Mouse (Mus musculus) lung, embryonic 15.5 days (tissue): ENCODE measurements around the gene Swsap1. TPM values are rescaled to one million over a fixed set of nuclear protein-coding genes. Genes with fewer than 3 reads are reported as not detected.

Experiments used
- ATAC-seq: fragments of 200-750 bp; cut with Nextera tagmentation; 2 replicates; pipeline ENCODE4 v1.8.0; 2017; ENCODE audit warnings: moderate number of reproducible peaks, borderline replicate concordance; ENCODE audit not compliant: low FRiP score, low TSS enrichment; ENCODE audit errors: extremely low read depth
- H3K27ac ChIP-seq: fragments of 300-500 bp; sonication (generic); 2 replicates; pipeline ENCODE4 v1.5.1; 2015; ENCODE audit warnings: moderate library complexity, mild to moderate bottlenecking, inconsistent platforms
- H3K27me3 ChIP-seq: fragments of 300-500 bp; sonication (generic); 2 replicates; pipeline ENCODE4 v1.6.1; 2015; ENCODE audit warnings: inconsistent platforms
- H3K36me3 ChIP-seq: fragments of 300-500 bp; sonication (generic); 2 replicates; pipeline ENCODE4 v1.6.1; 2015; ENCODE audit warnings: inconsistent platforms
- H3K4me1 ChIP-seq: fragments of 300-500 bp; sonication (generic); 2 replicates; pipeline ENCODE4 v1.6.1; 2015; ENCODE audit warnings: inconsistent platforms
- H3K4me2 ChIP-seq: fragments of 300-500 bp; sonication (generic); 2 replicates; pipeline ENCODE4 v1.6.1; 2015; ENCODE audit warnings: inconsistent platforms, mild to moderate bottlenecking, moderate library complexity
- H3K4me3 ChIP-seq: fragments of 300-500 bp; sonication (generic); 2 replicates; pipeline ENCODE4 v1.5.1; 2015; ENCODE audit warnings: mild to moderate bottlenecking, inconsistent platforms
- H3K9ac ChIP-seq: fragments of 300-500 bp; sonication (generic); 2 replicates; pipeline ENCODE4 v1.6.1; 2015; ENCODE audit warnings: inconsistent platforms
- H3K9me3 ChIP-seq: fragments of 300-500 bp; sonication (generic); 2 replicates; pipeline ENCODE4 v1.6.1; 2016; ENCODE audit warnings: inconsistent platforms
- WGBS: fragments of 180-500 bp; shearing (Covaris S2); methylation state at CpG from one replicate; pipeline ENCODE4 v1.1.7; 2015; 5-methylcytosine and 5-hydroxymethylcytosine counted together
- polyA plus RNA-seq: library from polyadenylated mRNA; unstranded; fragments of >200 nt; fragmentation: Nextera tagmentation; extraction: Ambion mirVana; gene quantifications from 2 replicates; pipeline ENCODE4 v1.2.1, GENCODE M21; 2015

Swsap1 gene
- polyA plus RNA-seq, 1 experiment from 2014 or later: 6.5 TPM

DNA sequence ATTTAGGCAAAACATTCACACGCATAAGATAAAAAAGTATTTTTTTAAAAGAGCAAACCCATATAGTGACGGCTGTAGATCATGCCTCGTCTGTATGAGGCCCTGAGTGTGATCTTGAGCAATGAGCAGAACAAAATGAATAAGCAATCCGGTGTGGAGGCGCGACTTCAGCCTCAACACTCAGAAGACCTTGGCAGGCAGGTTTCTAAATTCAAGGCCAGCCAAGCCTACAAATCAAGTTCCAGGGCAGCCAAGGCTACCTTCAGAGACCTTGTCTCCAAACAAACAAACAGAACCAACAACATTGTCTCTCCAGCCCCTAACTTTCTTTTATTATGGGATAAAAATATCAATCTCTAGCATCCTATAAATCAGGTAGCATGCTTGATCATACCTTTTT lies 44.7 kb downstream of the Swsap1 start:
- H3K36me3 ChIP-seq: peaks cover 14% of the 10 kb centered on the region
- ATAC-seq: no peak
- H3K4me1 ChIP-seq: peaks cover 25% of the 10 kb centered on the region
- H3K27me3 ChIP-seq: no peaks in the 10 kb centered on the region
- WGBS: 86% methylated on average over 6 of the region's 6 CpGs
- no peak overlapping the region for H3K4me3 ChIP-seq
- H3K27ac ChIP-seq: no peak overlapping the region
- no peak overlapping the region for H3K4me2 ChIP-seq
- H3K9me3 ChIP-seq: no peaks in the 10 kb centered on the region
- no peak overlapping the region for H3K9ac ChIP-seq

GRCm38 (mm10) chr9:22001633-22002032 lies 46.1 kb downstream of the Swsap1 start:
- ATAC-seq: no peak
- H3K4me2 ChIP-seq: peak overlapping the region; percentile 50; the same call in 1 of the 2 replicates
- H3K4me1 ChIP-seq: peaks cover 31% of the 10 kb centered on the region
- no peak overlapping the region for H3K9ac ChIP-seq
- no peaks in the 10 kb centered on the region for H3K9me3 ChIP-seq
- no peaks in the 10 kb centered on the region for H3K27me3 ChIP-seq
- no peak overlapping the region for H3K27ac ChIP-seq
- no peak overlapping the region for H3K4me3 ChIP-seq
- WGBS: 80% methylated on average over 4 of the region's 4 CpGs
- peaks cover 27% of the 10 kb centered on the region for H3K36me3 ChIP-seq

DNA sequence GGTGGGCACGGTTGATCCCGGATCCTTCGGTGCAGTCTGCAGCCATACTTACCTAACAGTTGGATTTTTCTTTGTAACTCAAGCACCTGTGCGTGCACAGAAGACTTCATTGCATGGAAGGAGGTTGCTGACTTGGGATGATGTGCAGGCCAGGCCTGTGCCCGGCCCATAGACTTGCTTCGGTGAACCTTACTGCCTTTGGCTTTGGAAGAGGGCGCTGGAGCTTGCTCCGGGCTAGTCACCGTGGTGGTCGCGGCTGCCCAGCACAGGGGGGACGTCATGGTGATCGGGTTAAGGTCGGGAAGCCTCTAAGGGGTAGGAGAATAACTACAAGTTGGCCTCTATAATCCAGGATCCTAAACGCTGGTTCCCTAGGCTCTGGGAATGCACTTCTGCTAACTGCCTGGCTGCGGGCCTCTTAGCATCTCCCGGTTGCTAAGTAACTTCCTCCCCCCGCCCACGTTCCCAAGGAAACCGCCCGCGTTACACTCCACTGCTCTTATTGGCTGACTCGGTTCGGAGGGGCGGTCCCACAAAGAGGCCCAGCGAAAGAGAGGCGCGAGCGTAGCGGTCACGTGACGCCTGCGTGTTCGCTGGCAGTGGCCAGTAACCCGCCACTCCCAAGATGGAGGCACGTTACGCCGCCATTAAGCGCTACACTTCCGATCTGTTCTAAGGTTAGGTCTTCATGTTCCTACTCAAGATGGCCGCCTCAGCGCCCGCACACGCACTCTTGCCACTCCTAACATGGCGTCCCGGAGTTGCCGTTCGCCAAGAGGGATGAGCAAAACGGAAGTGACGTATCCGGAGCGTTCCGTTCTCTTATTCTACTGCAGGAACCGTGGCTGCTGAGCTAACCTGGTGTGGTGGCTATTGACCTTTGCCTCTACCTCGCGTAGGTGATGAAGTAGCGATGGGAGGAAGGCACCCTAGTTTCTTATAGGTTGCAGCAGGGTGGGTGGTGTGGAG lies 46.9 kb downstream of the Swsap1 start, which contains the start of the genes Ccdc151 and Prkcsh:
Gene Ccdc151, minus strand, starts transcription at position 441 of the 969 bp plus-strand sequence.
Gene Prkcsh, plus strand, starts transcription at position 613 of the 969 bp plus-strand sequence.
- Histone ChIP-seq H3K4me1 (peaks cover 31% of the 10 kb centered on the region), H3K4me3 (peak within 1 kb of the TSS; percentile 64), H3K9ac (peak within 1 kb of the TSS; percentile 52), H3K27me3 (no peaks in the 10 kb centered on the region), H3K27ac (peak within 1 kb of the TSS; percentile 39), H3K4me2 (peak within 1 kb of the TSS; percentile 87), H3K9me3 (no peaks in the 10 kb centered on the region), H3K36me3 (peaks cover 36% of the 10 kb centered on the region)
- peak; percentile 99 for ATAC-seq
- WGBS: 6% methylated on average over 57 of the region's 57 CpGs

- H3K36me3 ChIP-seq: peaks cover 43% of the 10 kb centered on the region
- peak overlapping the region; percentile 87 for H3K4me2 ChIP-seq
- H3K4me3 ChIP-seq: peak overlapping the region; percentile 64
- no peaks in the 10 kb centered on the region for H3K27me3 ChIP-seq
- H3K4me1 ChIP-seq: peaks cover 31% of the 10 kb centered on the region
- peak overlapping the region; percentile 39 for H3K27ac ChIP-seq
- no peaks in the 10 kb centered on the region for H3K9me3 ChIP-seq
- no peak for ATAC-seq
- peak overlapping the region; percentile 52 for H3K9ac ChIP-seq
- 2% methylated on average over 18 of the region's 18 CpGs for WGBS
Observed at GRCm38 (mm10) chr9:22003163-22003554, 47.6 kb downstream of the Swsap1 start.

- H3K9me3 ChIP-seq: no peaks in the 10 kb centered on the region
- H3K27ac ChIP-seq: no peak overlapping the region
- no peak overlapping the region for H3K4me2 ChIP-seq
- H3K36me3 ChIP-seq: peaks cover 56% of the 10 kb centered on the region
- peaks cover 31% of the 10 kb centered on the region for H3K4me1 ChIP-seq
- ATAC-seq: no peak
- no peak overlapping the region for H3K4me3 ChIP-seq
- no peak overlapping the region for H3K9ac ChIP-seq
- 91% methylated on average over 12 of the region's 12 CpGs for WGBS
- H3K27me3 ChIP-seq: no peaks in the 10 kb centered on the region
Observed at GRCm38 (mm10) chr9:22004546-22004945, 49.0 kb downstream of the Swsap1 start.

Other genes with a start within 250 kb of the Swsap1 start
- gene Ldlr, start 232.3 kb upstream of the Swsap1 start, polyA plus RNA-seq: 38.9 and 39.5 TPM in 2 replicates
- 154 TPM in 2 replicates for gene Spc24, start 195.5 kb upstream of the Swsap1 start, polyA plus RNA-seq
- 27.7 and 30.0 TPM in 2 replicates for gene Kank2, start 157.0 kb upstream of the Swsap1 start, polyA plus RNA-seq
- 2.1 and 2.3 TPM in 2 replicates for gene Angptl8, start 120.2 kb upstream of the Swsap1 start, polyA plus RNA-seq
- gene Dock6, start 103.1 kb upstream of the Swsap1 start, polyA plus RNA-seq: 62.0 and 68.0 TPM in 2 replicates
- 15.3 and 20.2 TPM in 2 replicates for gene Rab3d, start 37.6 kb upstream of the Swsap1 start, polyA plus RNA-seq
- 3.2 and 4.6 TPM in 2 replicates for gene Ccdc159, start 28.3 kb upstream of the Swsap1 start, polyA plus RNA-seq
- gene Tmem205, start 28.2 kb upstream of the Swsap1 start, polyA plus RNA-seq: 51.9 and 52.6 TPM in 2 replicates
- gene Plppr2, start 18.7 kb upstream of the Swsap1 start, polyA plus RNA-seq: 7.8 and 8.0 TPM in 2 replicates
- gene Epor, start 7.8 kb downstream of the Swsap1 start, polyA plus RNA-seq: 6.8 and 7.3 TPM in 2 replicates
- 4.9 and 7.2 TPM in 2 replicates for gene Rgl3, start 33.7 kb downstream of the Swsap1 start, polyA plus RNA-seq
- gene Ccdc151, start 46.9 kb downstream of the Swsap1 start, polyA plus RNA-seq: 3.9 and 4.4 TPM in 2 replicates
- 127 and 137 TPM in 2 replicates for gene Prkcsh, start 47.1 kb downstream of the Swsap1 start, polyA plus RNA-seq
- 0.25 and 0.51 TPM in 2 replicates for gene Elavl3, start 96.3 kb downstream of the Swsap1 start, polyA plus RNA-seq
- not detected in 2 replicates for gene Gm49318, start 115.5 kb downstream of the Swsap1 start, polyA plus RNA-seq
- gene Zfp653, start 115.6 kb downstream of the Swsap1 start, polyA plus RNA-seq: 13.4 and 15.3 TPM in 2 replicates
- 33.2 and 33.9 TPM in 2 replicates for gene Ecsit, start 129.7 kb downstream of the Swsap1 start, polyA plus RNA-seq
- gene Cnn1, start 143.5 kb downstream of the Swsap1 start, polyA plus RNA-seq: 60.9 and 71.5 TPM in 2 replicates
- 196 and 210 TPM in 2 replicates for gene Elof1, start 161.4 kb downstream of the Swsap1 start, polyA plus RNA-seq
- gene Acp5, start 180.0 kb downstream of the Swsap1 start, polyA plus RNA-seq: 6.2 and 6.4 TPM in 2 replicates
- 77.3 and 84.7 TPM in 2 replicates for gene Pigyl, start 201.1 kb downstream of the Swsap1 start, polyA plus RNA-seq
- gene Zfp872, start 232.3 kb downstream of the Swsap1 start, polyA plus RNA-seq: 0.52 and 0.64 TPM in 2 replicates